10 mouse cellular contexts compared by ENCODE assay signal in genomic region chr4:40471880-40472279, GRCm38 (mm10). TPM values are rescaled to one million over a fixed set of nuclear protein-coding genes. Genes with fewer than 3 reads are reported as not detected.
DNase-seq lines count a peak whose midpoint lies in the region; ATAC-seq and TF ChIP-seq lines count a peak whose summit lies in the region.
"Had no signal": no experiment of that assay in that cellular context is flagged by ENCODE, and none has a peak within 500 bp of the region (broad histone marks: within the 10 kb centered on the region; RNA-seq: fewer than 3 reads in every experiment).

Tmem215 (plus strand) TSS chr4:40472180.

- peak within 1 kb of the TSS; percentile 82 for H3K4me2 ChIP-seq in heart, embryonic 16.5 days (ENCODE audit: low read depth, low read length)
- H3K4me2 ChIP-seq in hindbrain, embryonic 12.5 days (replicated peaks) = peak within 1 kb of the TSS; percentile 89

- 79% methylated on average over 10 of the region's 10 CpGs for WGBS in heart, embryonic 16.5 days
- WGBS in hindbrain, embryonic 12.5 days = 83% methylated on average over 10 of the region's 10 CpGs

- peak within 1 kb of the TSS; percentile 65 for H3K9ac ChIP-seq in heart, embryonic 16.5 days (ENCODE audit: low read length)
- peak within 1 kb of the TSS; percentile 27 for H3K9ac ChIP-seq in ES-E14 (ENCODE audit: insufficient read depth, low read depth, low read length, poor library complexity, severe bottlenecking)
- peak within 1 kb of the TSS; percentile 59 for H3K9ac ChIP-seq in hindbrain, embryonic 12.5 days

- DNase-seq in heart, adult 8-10 months (ENCODE audit: low spot score) = no peak
- DNase-seq in ES-E14 (ENCODE audit: low read depth, low spot score) = no peak
- DNase-seq in adrenal gland, postnatal 25 days = no peak
- DNase-seq in embryo, embryonic 10 days (ENCODE audit: low spot score) = no peak
- DNase-seq in kidney, adult 8-10 months = no peak
- DNase-seq: heart, adult 2 months had no signal

- in situ Hi-C loops in ES-E14 (cut with MboI; ENCODE audit: low sequenced_read_pairs in 2 of 2, unreplicated experiment in 2 of 2) = no loop called here

- H3K9me3 ChIP-seq in heart, embryonic 16.5 days (replicated peaks; ENCODE audit: control insufficient read depth, low read length) = no peaks in the 10 kb centered on the region
- H3K9me3 ChIP-seq in ES-E14 (ENCODE audit: control insufficient read depth, insufficient read depth, low read depth, low read length) = no peaks in the 10 kb centered on the region
- H3K9me3 ChIP-seq in hindbrain, embryonic 12.5 days (replicated peaks) = no peaks in the 10 kb centered on the region

- H3K27me3 ChIP-seq in heart, embryonic 16.5 days (ENCODE audit: control insufficient read depth, insufficient read depth, low read length) = peaks cover 33% of the 10 kb centered on the region
- H3K27me3 ChIP-seq in hindbrain, embryonic 12.5 days = peaks cover 30% of the 10 kb centered on the region

- H3K4me3 ChIP-seq in heart, embryonic 16.5 days (ENCODE audit: low read length) = peak within 1 kb of the TSS; percentile 52
- peak within 1 kb of the TSS; percentile 59 to 67 for H3K4me3 ChIP-seq in ES-E14 (ENCODE audit: insufficient read depth in 1 of 2, low read depth in 1 of 2, low read length in 2 of 2, poor library complexity in 1 of 2, severe bottlenecking in 1 of 2)
- H3K4me3 ChIP-seq in hindbrain, embryonic 12.5 days = peak within 1 kb of the TSS; percentile 43
- H3K4me3 ChIP-seq: heart, adult 2 months; myocyte had no signal

- no peaks in the 10 kb centered on the region for H3K36me3 ChIP-seq in heart, embryonic 16.5 days (ENCODE audit: control insufficient read depth, insufficient read depth)
- no peaks in the 10 kb centered on the region for H3K36me3 ChIP-seq in ES-E14 (ENCODE audit: control insufficient read depth, insufficient read depth, low read length, poor library complexity, severe bottlenecking)
- no peaks in the 10 kb centered on the region for H3K36me3 ChIP-seq in hindbrain, embryonic 12.5 days

- H3K27ac ChIP-seq in heart, embryonic 16.5 days (ENCODE audit: low read length) = no peak within 1 kb of the TSS
- no peak within 1 kb of the TSS for H3K27ac ChIP-seq in ES-E14 (ENCODE audit: insufficient read depth, low read depth, low read length, poor library complexity, severe bottlenecking)
- H3K27ac ChIP-seq in hindbrain, embryonic 12.5 days = no peak within 1 kb of the TSS
- H3K27ac ChIP-seq: heart, adult 2 months had no signal

- peaks cover 2% of the 10 kb centered on the region; the same call in 1 of the 2 replicates for H3K4me1 ChIP-seq in heart, embryonic 16.5 days (ENCODE audit: control insufficient read depth, insufficient read depth, low read length)
- no peaks in the 10 kb centered on the region for H3K4me1 ChIP-seq in ES-E14 (ENCODE audit: control insufficient read depth in 2 of 2, insufficient read depth in 2 of 2, low read length in 2 of 2, poor library complexity in 1 of 2)
- H3K4me1 ChIP-seq in hindbrain, embryonic 12.5 days = 0 out of 2 replicates have a peak, but pooled peaks cover 2% of the 10 kb centered on the region

- ATAC-seq in heart, embryonic 16.5 days (replicated peaks; ENCODE audit: extremely low read depth, insufficient read depth, low FRiP score) = no peak
- ATAC-seq in hindbrain, embryonic 12.5 days (ENCODE audit: low FRiP score) = no peak
- 0 out of 2 replicates have a peak, but pooled peaks have one; percentile 41 for ATAC-seq in megakaryocyte-erythroid progenitor cell, adult 5-6 weeks (replicated peaks; ENCODE audit: low FRiP score, low TSS enrichment, poor library complexity, severe bottlenecking)

TF ChIP-seq in ES-E14, 5 proteins besides CTCF, POLR2A, EP300 and RAD21:
- TF ChIP-seq CHD2 (IDR thresholded peaks at IDR 0.05; ENCODE audit: low read depth, low read length) = no peak
- TF ChIP-seq HCFC1 (IDR thresholded peaks at IDR 0.05; ENCODE audit: borderline replicate concordance, insufficient read depth, low read length) = no peak
- TF ChIP-seq MAFK (IDR thresholded peaks at IDR 0.05; ENCODE audit: insufficient read depth, low read depth, low read length) = no peak
- TF ChIP-seq ZNF384 (IDR thresholded peaks at IDR 0.05; ENCODE audit: low read depth, low read length) = no peak
- no peak for TF ChIP-seq ZC3H11A (IDR thresholded peaks at IDR 0.05; ENCODE audit: borderline replicate concordance, low read depth, low read length)

RNA-seq across cellular contexts. Expression of gene Tmem215, which starts in this region (rescaled TPM):
- 0.49 and 0.82 TPM in 2 replicates for polyA plus RNA-seq in heart, embryonic 16.5 days (2015; fragmentation: Nextera tagmentation; extraction: Ambion mirVana)
- under 1 TPM in 1 of 4 experiments, not detected in 3; 0.12 TPM for total RNA-seq in heart, adult 8-10 months (2022)
- total RNA-seq in ES-E14 (2012; rRNA removed) = 0.16 and 0.27 TPM in 2 replicates
- polyA plus RNA-seq in hindbrain, embryonic 12.5 days (2016; fragmentation: Nextera tagmentation; extraction: Ambion mirVana) = 0.09 and 0.14 TPM in 2 replicates
- total RNA-seq in megakaryocyte-erythroid progenitor cell, adult 5-6 weeks (2014; fragmentation: Nextera tagmentation) = not detected in 2 replicates
- not detected in 2 replicates for total RNA-seq in megakaryocyte-erythroid progenitor cell, adult 5-6 weeks (2017)
- not detected in 2 replicates for total RNA-seq in adrenal gland, postnatal 25 days (2021)
- polyA plus RNA-seq: myocyte had no signal

Comparison
In these comparisons a context has a peak if more than half of its experiments do, and no peak if none do; other contexts are left out.
1. Peak in ATAC-seq in megakaryocyte-erythroid progenitor cell, adult 5-6 weeks; RNA of the gene not detected or under 1 TPM.